Mouse (Mus musculus) ovary, adult 2 months (tissue): ENCODE measurements around the gene Olfr91. TPM values are rescaled to one million over a fixed set of nuclear protein-coding genes. Genes with fewer than 3 reads are reported as not detected.

Source experiments
- polyA plus RNA-seq: library from polyadenylated mRNA; depleted of rRNA; stranded (reverse); fragments of >200 nt; gene quantifications from 2 replicates; pipeline ENCODE4 v1.2.3, GENCODE M21; 2012; rRNA removed

The Olfr91 gene
- not detected in 2 replicates for polyA plus RNA-seq

GRCm38 (mm10) chr17:37098178-37098577 lies at the start of gene Olfr91:
Olfr91 (minus strand) TSS chr17:37098278.

DNA sequence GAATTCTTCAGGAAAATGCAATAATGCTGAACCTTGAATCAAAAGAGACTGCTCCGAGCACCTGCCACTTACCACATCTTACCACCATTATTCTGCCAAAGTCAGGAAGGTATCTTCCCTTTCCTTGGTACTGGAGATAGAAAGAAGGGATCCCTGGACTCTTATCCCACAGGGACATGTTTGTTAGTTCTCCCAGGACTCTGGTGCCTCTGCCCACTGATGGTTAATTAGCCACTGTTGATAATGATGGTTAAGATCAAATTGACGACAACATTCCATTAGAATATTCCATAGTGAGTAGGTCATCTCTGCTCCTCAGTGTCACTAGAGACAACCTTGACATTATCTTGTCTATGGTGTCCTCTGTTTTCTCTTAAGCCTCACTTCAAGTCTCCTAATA lies 21.9 kb upstream of the Olfr91 start, which contains the start of gene Olfr92:
Gene Olfr92, minus strand, starts transcription at position 101 of the 400 bp plus-strand sequence.

GRCm38 (mm10) chr17:37088399-37088798 lies 9.7 kb downstream of the Olfr91 start, which contains the start of gene Olfr90:
Olfr90 (minus strand) TSS chr17:37088499.

DNA sequence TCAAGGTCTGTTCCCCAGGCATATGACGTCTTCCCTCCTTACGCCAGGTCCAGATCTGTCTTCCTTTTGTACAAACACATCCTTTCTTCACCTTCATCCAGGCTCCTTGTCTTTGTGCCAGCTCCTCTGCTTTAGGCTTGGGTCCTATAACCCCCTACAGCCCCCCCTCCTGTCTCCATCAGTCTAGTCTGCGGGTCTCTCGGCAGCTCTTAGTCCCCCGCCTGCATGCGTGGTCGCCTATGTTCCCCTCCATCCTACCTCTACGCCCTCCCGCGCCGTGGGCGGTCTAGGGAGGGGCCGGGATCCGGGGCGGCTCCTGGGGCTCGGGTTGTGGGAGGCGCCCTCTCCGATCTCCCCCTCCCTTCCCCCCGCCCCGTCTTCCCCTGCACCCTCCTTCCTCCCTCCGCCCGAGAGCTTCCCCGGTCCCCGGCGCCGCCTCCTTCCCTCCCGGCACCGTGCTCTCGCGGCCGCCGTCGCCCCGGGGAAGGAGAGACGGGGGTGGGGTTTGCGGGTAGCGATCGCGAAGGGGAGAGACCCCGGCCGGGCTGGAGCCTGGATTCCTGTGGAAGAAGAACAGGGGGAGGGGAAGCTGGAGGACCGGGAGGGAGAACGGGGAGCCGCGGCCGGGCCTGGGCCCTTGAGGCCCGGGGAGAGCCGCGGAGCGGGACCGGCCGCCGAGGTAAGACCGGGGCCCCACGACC lies 52.3 kb downstream of the Olfr91 start, which contains the start of gene Gabbr1:
Gene Gabbr1, plus strand, starts transcription at position 356 of the 701 bp plus-strand sequence.

Other genes starting within 250 kb of the Olfr91 start
- 0.43 and 1.4 TPM in 2 replicates for gene Trim15, start 231.1 kb downstream of the Olfr91 start, polyA plus RNA-seq
- gene Trim10, start 228.7 kb downstream of the Olfr91 start, polyA plus RNA-seq, result 0.10 TPM in 1 of 2 replicates, not detected in the other
- 0.14 and 0.17 TPM in 2 replicates for gene Trim40, start 208.2 kb downstream of the Olfr91 start, polyA plus RNA-seq
- not detected in 2 replicates for gene Trim31, start 200.2 kb downstream of the Olfr91 start, polyA plus RNA-seq
- 2.8 and 4.4 TPM in 2 replicates for gene Rnf39, start 155.4 kb downstream of the Olfr91 start, polyA plus RNA-seq
- 24.8 and 31.2 TPM in 2 replicates for gene Ppp1r11, start 146.5 kb downstream of the Olfr91 start, polyA plus RNA-seq
- 26.6 and 33.4 TPM in 2 replicates for gene Znrd1, start 139.7 kb downstream of the Olfr91 start, polyA plus RNA-seq
- gene Znrd1as, start 139.7 kb downstream of the Olfr91 start, polyA plus RNA-seq, result 0.36 and 1.5 TPM in 2 replicates
- gene 2410137M14Rik, start 117.0 kb downstream of the Olfr91 start, polyA plus RNA-seq, result not detected in 2 replicates
- 0.54 and 1.4 TPM in 2 replicates for gene H2-M5, start 108.7 kb downstream of the Olfr91 start, polyA plus RNA-seq
- gene Zfp57, start 97.1 kb downstream of the Olfr91 start, polyA plus RNA-seq, result 16.9 and 20.7 TPM in 2 replicates
- not detected in 2 replicates for gene Mog, start 74.9 kb downstream of the Olfr91 start, polyA plus RNA-seq
- 60.3 and 72.3 TPM in 2 replicates for gene Gabbr1, start 52.3 kb downstream of the Olfr91 start, polyA plus RNA-seq
- not detected in 2 replicates for gene Olfr90, start 9.8 kb downstream of the Olfr91 start, polyA plus RNA-seq
- not detected in 2 replicates for gene Olfr92, start 21.8 kb upstream of the Olfr91 start, polyA plus RNA-seq
- not detected in 2 replicates for gene Olfr93, start 63.2 kb upstream of the Olfr91 start, polyA plus RNA-seq
- not detected in 2 replicates for gene Ubd, start 95.6 kb upstream of the Olfr91 start, polyA plus RNA-seq
- not detected in 2 replicates for gene Olfr94, start 102.7 kb upstream of the Olfr91 start, polyA plus RNA-seq
- not detected in 2 replicates for gene Olfr95, start 114.8 kb upstream of the Olfr91 start, polyA plus RNA-seq
- not detected in 2 replicates for gene Olfr96, start 121.9 kb upstream of the Olfr91 start, polyA plus RNA-seq
- not detected in 2 replicates for gene Olfr97, start 139.1 kb upstream of the Olfr91 start, polyA plus RNA-seq
- not detected in 2 replicates for gene Olfr98, start 165.5 kb upstream of the Olfr91 start, polyA plus RNA-seq
- 11.7 and 12.1 TPM in 2 replicates for gene H2-M3, start 171.9 kb upstream of the Olfr91 start, polyA plus RNA-seq
- not detected in 2 replicates for gene Olfr99, start 185.2 kb upstream of the Olfr91 start, polyA plus RNA-seq
- not detected in 2 replicates for gene Olfr101, start 206.0 kb upstream of the Olfr91 start, polyA plus RNA-seq
- gene Olfr102, start 218.8 kb upstream of the Olfr91 start, polyA plus RNA-seq, result not detected in 2 replicates
- not detected in 2 replicates for gene Olfr103, start 241.4 kb upstream of the Olfr91 start, polyA plus RNA-seq